Mouse (Mus musculus) megakaryocyte, embryonic 14.5 days (primary cell): ENCODE results near the gene Cacng7.

Experiments
- FLI1 ChIP-seq: IDR thresholded peaks from 2 replicates; pipeline ENCODE4 v1.6.1; 2012; ENCODE audit warnings: low read length, inconsistent platforms, mixed read lengths
- GATA1 ChIP-seq: IDR thresholded peaks from 3 replicates; pipeline ENCODE4 v1.6.1; 2012; ENCODE audit warnings: mixed read lengths, low read length, inconsistent platforms, borderline replicate concordance

DNA sequence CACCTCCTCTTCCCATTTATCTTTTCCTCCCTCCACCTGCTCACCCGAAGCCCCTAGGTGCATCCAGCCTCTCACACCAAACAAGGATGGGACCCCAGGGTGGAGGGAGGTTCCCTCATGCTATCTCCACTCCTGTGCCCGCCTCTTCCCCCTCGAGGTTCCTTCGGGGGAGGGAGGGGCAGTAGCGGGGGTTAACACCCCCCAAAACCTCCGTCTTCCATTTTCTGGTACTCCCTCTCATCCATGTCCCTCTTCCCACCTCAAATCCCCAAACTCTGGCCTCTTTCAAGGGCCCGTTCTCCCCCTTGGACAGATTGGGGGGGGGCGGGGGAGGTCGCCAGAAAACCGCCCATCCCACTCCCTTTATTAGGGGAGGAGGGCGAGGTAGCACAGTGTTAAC is 34.8 kb downstream of the Cacng7 start:
- TF ChIP-seq GATA1 (no peak), FLI1 (no peak)
